Mouse (Mus musculus) olfactory bulb, adult 2 months (tissue): ENCODE data around the gene Ttc34.

Experiments used
- CTCF ChIP-seq: fragments of 200-500 bp; IDR thresholded peaks from 2 replicates; pipeline ENCODE4 v1.5.1; 2012; ENCODE audit warnings: low read depth, mild to moderate bottlenecking, low read length, moderate library complexity; ENCODE audit not compliant: insufficient read depth
- POLR2A ChIP-seq: fragments of 200-500 bp; IDR thresholded peaks from 2 replicates; pipeline ENCODE4 v1.6.1; 2012; ENCODE audit warnings: mild to moderate bottlenecking, low read depth, low read length, moderate library complexity; ENCODE audit not compliant: insufficient read depth

GRCm38 (mm10) chr4:154827181-154827580 lies 10.1 kb upstream of the Ttc34 start:
- TF ChIP-seq POLR2A (no peak), CTCF (no peak)
